Mouse (Mus musculus): ENCODE data around the gene Dpp4. TPM values are rescaled to one million over a fixed set of nuclear protein-coding genes. Genes with fewer than 3 reads are reported as not detected.
A peak's percentile ranks its signal among the peaks of the same experiment; 100 is the strongest.

Dpp4 gene
- 1 to 10 TPM in 1 of 2 experiments, under 1 TPM in 1; 0.78 to 1.0 TPM for total RNA-seq (2021)
- long read RNA-seq, experiment 1, full-length matches to known transcripts, result 1 of 1 reads
- long read RNA-seq, experiment 1, partial matches to known transcripts, result 0 of 1 reads
- long read RNA-seq, experiment 1, other reads (novel, unspliced or antisense), result 0 of 1 reads
- long read RNA-seq, experiment 2, full-length matches to known transcripts, result 3 of 3 reads
- long read RNA-seq, experiment 2, partial matches to known transcripts, result 0 of 3 reads
- long read RNA-seq, experiment 2, other reads (novel, unspliced or antisense), result 0 of 3 reads

DNA sequence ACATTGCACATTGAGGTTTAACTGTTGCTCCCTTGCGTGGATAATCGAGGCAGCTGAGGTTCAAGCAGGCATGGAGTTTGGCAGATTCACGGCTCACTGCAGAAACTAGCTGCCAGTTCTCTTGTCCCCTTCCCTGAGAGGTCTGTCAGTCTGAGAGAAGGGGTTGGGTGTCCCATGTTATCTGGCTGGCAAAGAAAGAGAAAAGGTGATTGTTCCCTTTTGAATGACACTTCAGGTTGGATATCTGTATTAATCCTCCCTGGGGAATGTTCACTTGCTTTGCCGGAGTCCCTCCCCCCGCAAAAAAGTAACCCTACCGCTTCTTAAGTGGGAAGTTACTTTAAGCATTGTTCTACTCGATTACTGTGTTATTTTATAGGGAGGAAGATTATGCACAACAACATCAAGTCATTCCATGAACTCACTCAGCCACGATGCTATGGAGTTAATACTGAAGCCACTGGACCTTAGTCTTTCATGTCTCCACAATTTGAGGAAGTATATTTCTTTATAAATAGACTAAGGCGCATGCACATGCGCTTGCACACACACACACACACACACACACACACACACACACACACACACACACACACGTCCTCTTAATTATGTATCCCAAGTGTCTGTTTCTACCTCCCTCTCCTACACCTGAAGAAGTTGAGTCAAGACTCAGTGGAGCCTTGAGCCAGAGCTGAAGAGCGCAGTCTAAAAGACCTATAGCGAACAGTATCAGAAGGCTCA, at the start of gene Dpp4:
Gene Dpp4 (minus strand): TSS at position 151 of the 741 bp plus-strand sequence.
- DNase-seq (ENCODE audit: low spot score in 2 of 2), result no peak

GRCm38 (mm10) chr2:62460815-62461450, 48.9 kb upstream of the Dpp4 start:
- no peak for DNase-seq (ENCODE audit: low spot score in 2 of 2)

- peak in 1 of 2 experiments; percentile 16 for DNase-seq (ENCODE audit: low spot score in 2 of 2)
Measured at GRCm38 (mm10) chr2:62460231-62460710, 48.2 kb upstream of the Dpp4 start.

DNA sequence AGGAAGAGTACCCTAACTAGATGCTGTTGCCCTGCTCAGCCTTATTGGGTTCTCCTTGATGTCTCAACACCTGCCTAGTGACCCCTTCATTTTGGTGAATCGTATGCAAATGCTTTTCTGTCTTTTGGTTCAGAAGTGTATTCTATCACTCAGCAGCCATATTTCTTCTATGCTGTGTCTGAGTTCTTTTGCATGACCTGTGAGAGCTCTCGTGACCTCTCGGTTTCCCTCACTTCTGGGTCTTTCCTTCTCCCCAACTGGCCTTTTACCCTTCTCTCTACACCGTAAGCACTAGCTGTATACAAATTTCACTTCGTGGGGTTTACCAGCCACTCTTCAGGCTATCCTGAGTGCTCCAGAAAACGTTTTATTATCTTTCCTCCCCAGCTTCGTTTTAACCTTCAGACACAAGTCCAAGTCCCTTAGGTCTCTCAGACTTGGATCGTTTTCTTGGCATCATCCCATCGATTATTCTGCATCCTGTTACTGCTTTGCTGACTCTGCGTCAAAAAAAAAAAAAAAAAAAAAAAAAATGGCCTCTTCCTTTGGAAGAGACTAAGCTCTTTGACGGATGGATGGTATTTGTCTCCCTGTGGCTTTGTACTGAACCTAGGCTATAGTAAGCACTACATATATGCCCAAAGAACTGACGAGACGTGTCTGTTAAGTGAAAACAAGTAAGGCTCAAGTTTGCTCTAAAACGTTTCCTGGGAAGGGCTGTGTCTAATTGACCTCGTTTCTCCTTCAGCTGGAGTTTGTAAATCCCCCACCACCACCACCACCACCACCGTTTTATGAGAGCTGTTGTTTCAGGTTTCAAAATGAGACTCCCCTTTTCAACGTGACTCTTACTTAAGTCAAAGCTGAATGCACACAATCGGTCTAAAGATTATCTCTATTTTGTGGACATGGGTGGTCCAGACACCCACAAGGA, 47.5 kb upstream of the Dpp4 start:
- no peak for DNase-seq (ENCODE audit: low spot score in 2 of 2)

DNA sequence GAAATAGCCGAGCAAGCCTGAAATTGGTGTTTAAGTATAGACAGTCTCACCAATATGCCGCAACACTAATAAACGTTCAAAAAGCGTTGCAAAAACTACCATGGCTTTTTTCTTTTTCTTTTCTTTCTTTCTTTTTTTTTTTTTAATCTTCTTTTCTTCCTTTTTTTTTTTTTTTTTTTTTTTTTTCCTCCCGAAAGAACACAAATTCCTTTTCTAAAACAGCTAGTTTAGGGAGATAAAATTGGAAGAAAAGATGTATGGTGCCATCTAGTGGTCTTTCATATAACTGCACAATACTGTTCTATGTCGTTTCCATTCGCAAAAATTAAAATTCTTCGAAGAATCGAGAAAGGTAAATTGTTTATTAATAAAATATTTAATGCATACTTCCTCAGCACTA, 46.0 kb upstream of the Dpp4 start:
- DNase-seq (ENCODE audit: low spot score in 2 of 2), result peak in 1 of 2 experiments; percentile 55

DNA sequence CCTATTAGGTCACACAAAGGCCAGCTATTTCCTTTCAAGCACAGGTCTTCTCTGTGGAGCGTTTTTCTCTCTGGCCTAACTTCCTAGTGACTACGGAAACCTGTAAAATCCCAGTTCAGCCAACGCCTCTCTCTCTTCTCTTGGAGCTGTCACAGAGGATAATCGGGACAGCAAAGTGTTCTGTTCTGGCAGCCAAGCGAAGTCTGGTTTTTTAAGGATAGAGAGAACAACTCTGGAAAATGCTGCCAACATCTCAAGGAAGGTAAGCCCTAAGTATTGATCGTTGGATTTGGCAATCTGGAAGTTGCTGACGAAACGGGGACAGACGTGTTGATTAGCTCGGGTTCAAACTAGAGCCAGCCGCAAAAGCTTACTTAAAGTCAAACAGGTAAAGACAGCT, 43.0 kb upstream of the Dpp4 start:
- DNase-seq (ENCODE audit: low spot score in 2 of 2), result no peak

- no peak for DNase-seq (ENCODE audit: low spot score in 2 of 2)
Measured at GRCm38 (mm10) chr2:62454033-62454432, 42.0 kb upstream of the Dpp4 start.

GRCm38 (mm10) chr2:62450364-62450763, 38.3 kb upstream of the Dpp4 start:
- no peak for DNase-seq (ENCODE audit: low spot score in 2 of 2)

- no peak for DNase-seq (ENCODE audit: low spot score in 2 of 2)
Measured at GRCm38 (mm10) chr2:62449692-62450346, 37.8 kb upstream of the Dpp4 start.

- DNase-seq (ENCODE audit: low spot score in 2 of 2), result no peak
Measured at GRCm38 (mm10) chr2:62440802-62441544, 28.9 kb upstream of the Dpp4 start.

- DNase-seq (ENCODE audit: low spot score in 2 of 2), result no peak
Measured at GRCm38 (mm10) chr2:62440083-62440482, 28.1 kb upstream of the Dpp4 start.

DNA sequence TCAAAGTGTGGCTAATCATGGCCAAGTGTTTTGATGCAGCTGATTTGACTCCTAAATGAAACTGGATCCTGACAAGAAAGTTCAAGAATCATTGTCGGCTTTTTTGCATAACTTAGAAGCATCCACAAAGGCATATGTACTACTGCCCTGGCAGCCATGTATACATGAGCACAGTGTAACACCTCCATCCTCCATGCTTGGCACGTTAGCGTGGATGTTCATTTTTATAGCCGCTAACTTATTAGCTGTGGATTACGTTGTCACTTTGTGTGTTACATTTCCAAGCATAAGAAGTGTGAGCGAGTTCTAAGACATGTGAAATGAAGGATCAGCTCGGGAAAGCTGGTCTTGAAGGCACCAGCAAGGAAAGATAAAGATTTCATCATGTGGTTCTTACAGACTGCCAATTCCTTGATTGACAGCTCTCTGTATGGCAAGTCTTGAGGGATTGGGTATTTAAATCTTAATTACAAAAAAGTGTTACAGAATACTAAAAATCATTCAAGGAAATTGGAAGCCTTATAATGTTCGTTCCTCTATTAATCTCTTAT, 19.3 kb upstream of the Dpp4 start:
- DNase-seq (ENCODE audit: low spot score in 2 of 2), result no peak

- no peak for DNase-seq (ENCODE audit: low spot score in 2 of 2)
Measured at GRCm38 (mm10) chr2:62425941-62426340, 13.9 kb upstream of the Dpp4 start.

DNA sequence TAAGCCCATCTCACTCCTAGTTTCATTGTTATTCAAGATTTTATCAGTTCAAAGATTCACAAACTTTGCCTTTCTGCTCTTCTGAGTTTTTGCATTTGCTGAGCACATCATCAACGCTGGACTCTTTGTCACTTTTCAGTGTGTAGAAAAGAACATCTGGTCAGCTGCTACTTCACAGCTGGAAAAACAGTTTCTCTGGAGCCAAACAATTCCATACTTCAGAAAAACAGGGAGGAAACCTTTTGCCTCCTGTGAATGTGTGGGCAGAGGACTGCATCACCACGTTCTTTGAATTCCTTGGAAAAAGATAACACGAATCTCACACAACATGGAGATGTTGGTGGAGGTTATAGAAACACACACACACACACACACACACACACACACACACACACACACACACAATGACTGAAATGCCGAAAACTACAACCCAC, 11.3 kb upstream of the Dpp4 start:
- no peak for DNase-seq (ENCODE audit: low spot score in 2 of 2)

DNA sequence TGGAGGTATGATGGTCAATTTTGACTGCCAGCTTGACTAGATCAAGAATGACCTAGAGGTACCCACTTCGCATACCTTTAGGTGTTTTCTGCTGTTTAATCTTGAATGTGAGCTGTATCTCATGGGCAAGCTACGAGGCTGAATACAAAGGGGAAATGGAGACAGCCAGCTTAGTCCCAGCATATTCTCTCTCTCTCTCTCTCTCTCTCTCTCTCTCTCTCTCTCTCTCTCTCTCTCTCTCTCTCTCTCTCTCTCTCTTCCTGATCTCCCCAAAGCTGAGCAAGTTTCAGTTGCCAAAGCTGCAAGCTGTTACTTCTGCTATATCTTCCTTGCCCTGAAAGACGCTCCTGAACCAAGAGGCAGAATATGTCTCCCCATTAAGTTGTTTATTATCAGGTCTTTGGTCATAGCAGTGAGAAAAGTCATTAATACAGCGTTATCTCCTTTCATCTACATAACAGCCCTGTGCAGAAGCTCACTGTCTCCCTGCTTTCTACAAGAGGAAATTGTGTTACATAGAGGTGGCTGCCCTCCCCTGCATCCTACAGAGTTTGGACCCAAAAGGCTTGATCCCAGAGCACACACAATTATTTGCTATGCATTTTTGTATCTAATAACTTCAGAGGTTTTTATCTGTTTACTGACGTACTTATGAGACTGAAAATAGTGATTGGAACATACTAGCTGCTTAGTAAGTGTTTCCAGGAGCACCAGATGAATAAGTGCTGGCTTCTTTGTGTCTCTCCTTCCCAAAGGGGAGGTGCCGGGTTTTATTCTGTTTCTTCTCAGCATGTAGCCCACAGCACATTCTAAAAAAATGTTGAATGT, 10.7 kb upstream of the Dpp4 start:
- no peak for DNase-seq (ENCODE audit: low spot score in 2 of 2)

DNA sequence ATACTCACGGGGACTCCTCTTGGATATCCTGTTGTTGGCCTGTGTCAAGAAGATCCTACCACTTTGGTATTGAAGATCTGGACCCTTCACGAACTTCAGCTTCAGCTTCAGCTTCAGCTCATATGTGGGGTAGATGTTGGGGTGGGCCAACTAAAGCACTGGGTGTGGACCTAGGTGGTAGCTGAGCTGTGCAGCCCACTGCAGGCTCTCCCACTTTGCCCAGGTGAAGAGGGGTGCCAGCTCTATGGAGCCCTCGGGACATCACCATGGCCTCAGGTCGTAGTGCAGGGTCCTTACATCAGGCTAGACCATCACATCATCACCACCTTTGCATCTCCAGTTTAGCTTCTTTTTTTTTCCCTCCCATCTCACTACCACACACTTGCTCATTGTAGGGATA, 9.2 kb upstream of the Dpp4 start:
- DNase-seq (ENCODE audit: low spot score in 2 of 2), result no peak

DNA sequence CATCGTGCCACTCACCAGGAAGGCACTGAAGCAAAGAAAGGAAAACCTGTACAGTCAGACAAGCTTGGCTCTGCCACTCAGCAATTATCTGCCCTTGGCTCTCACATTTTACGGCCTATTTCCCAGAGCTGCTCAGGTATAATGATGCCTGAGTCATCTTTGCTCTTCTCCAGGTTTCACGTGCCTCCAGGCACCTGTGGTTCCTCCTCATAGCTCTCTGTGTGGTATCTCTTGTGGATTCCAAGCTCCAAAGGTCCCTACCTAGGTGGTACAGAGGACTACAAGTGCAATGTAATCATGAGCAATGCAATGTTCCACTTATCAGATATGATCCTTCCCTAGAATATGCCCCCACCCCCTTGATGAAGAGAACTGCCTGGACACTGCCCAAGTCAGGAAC, 8.0 kb upstream of the Dpp4 start:
- DNase-seq (ENCODE audit: low spot score in 2 of 2), result no peak

DNA sequence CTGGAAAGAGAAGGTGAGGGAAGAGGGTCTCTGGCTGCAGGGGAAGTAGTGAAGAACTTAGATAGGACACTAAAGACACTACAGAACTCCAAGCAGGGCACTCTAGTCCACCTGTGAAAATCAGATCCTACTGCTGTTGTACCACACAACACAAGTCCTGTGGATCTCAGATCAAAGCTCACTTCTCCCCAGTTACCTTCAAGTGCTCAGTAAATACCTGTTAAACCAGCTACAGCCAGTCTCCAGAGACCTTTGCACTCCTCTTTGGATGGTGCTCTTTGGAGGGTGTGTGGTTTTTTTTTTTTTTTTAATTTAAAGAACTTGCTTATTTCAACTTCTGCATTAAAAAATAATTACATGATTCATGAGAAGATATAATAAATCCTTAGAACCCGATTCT, 5.2 kb upstream of the Dpp4 start:
- DNase-seq (ENCODE audit: low spot score in 2 of 2), result no peak

Data from layer of hippocampus, postnatal 14 days (tissue).